Mouse (Mus musculus): ENCODE data around the gene Fkbpl. TPM values are rescaled to one million over a fixed set of nuclear protein-coding genes. Genes with fewer than 3 reads are reported as not detected.

Fkbpl gene
- total RNA-seq, 2 experiments from 2014 or later, result 16.6 to 18.0 TPM

DNA sequence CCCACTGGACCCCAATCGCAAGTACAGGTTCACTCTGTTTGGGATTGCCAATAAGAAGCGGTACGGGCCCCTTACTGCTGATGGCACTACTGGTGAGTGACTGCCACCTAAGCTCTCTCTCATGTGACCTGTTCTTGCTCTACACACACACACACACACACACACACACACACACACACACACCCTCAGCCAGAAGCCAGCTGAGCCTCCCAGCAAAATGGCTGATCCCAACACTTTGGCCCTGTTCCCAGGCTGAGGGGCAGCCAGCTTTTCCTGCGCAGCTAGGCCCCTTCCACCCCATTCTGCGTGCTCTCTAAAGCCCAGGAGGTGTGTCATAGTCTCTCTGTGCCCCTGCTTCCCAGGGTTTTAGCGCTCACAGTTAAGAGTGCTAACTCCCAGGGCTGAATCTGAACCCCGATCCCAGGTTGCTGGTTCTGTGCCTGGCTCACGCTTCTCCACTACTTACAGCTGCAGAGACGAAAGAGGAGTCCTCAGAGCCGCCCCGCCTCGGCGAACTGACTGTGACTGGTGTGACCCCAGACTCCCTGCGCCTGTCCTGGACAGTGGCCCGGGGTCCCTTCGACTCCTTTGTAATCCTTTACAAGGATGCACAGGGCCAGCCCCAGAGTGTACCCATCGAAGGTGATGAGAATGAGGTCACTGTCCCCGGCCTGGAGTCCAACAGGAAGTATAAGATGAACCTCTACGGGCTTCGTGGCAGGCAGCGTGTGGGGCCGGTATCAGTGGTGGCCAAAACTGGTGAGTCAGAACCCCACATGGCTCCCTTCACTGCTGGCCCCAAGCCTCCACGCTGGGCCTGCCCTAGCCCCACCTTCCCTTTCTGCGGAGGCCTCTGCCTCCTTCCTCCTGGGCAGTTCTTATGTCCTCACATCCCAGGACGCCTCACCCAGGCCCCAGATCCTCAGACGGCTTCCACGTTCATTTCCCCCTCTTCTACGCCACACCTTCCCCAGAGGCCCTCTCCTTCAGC lies 40.9 kb downstream of the Fkbpl start:
- no peak for DNase-seq (ENCODE audit: low spot score in 2 of 2)

DNA sequence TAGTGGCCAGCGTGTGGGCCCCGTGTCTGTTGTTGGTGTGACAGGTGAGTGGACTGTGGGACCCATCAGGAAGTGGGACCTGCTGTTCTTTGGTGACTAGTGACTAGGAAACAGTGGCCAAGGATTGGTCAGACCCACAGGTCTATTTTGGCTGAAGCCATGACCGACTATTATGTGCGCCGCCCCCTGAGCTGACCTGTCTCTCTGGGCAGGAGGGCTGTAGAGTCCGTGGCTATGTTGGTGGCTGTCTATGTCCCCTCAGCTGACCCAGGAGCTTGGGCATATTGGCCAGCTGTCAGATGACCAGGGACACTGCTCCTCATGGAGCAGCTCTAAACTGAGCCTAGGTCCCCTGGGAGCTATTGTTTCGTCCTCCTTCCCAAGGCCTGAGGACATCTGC lies 44.3 kb downstream of the Fkbpl start:
- DNase-seq (ENCODE audit: low spot score in 2 of 2), result no peak

DNA sequence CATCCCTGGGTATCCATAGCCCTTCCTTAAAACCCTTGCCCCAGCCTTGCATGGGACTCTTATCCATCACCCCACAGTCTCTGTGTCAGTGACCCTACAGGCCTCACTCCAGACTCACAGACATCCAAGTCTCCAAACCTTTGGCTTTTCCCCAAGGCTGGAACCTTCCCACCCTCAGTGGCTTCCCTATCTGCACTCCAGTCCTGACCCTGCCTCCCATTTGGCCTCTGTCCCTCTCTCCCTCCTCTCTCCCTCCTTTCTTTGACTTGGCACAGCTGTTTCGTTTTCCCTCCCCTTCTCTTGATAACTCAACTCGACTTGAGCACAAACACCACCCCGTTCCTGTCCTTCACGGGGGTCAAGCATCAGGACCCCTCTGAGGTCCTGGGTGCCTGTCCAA lies 45.9 kb downstream of the Fkbpl start:
- DNase-seq (ENCODE audit: low spot score in 2 of 2), result no peak

DNA sequence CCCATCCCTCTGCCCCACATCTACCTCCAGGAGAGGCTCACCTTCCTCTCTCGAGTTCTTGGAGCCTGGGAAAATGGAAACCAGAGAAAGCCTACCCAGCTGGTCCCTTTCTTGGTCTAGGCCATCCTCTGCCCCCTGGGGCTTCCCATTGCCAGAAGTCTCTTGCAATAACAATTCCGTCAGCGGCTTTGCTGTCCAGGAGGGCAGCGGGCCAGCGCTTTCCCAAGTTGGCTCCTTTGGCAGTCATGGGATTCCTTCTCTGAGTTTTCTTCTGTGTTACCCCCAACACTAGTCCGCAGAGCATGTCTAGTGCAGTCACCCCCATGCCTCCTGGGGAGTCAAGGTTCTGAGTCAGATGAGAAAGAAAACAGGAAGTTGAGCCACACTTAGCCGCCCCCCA lies 48.3 kb downstream of the Fkbpl start:
- DNase-seq (ENCODE audit: low spot score in 2 of 2), result no peak

Other genes with a start within 250 kb of the Fkbpl start
- gene BC051142, start 245.9 kb upstream of the Fkbpl start, total RNA-seq (2021), result 1 to 10 TPM; 2.1 to 4.5 TPM
- not detected for gene Btnl4, start 167.4 kb upstream of the Fkbpl start, total RNA-seq (2021)
- not detected for gene Btnl6, start 127.4 kb upstream of the Fkbpl start, total RNA-seq (2021)
- 1 to 10 TPM; 9.0 TPM for gene Notch4, start 80.5 kb upstream of the Fkbpl start, total RNA-seq (2021)
- 1 to 10 TPM; 1.8 to 2.2 TPM for gene Gpsm3, start 55.0 kb upstream of the Fkbpl start, total RNA-seq (2021)
- 10 to 100 TPM; 67.3 to 69.1 TPM for gene Pbx2, start 53.5 kb upstream of the Fkbpl start, total RNA-seq (2021)
- gene Ager, start 46.9 kb upstream of the Fkbpl start, total RNA-seq (2021), result under 1 TPM; 0.61 to 0.67 TPM
- 10 to 100 TPM; 81.8 to 81.9 TPM for gene Rnf5, start 41.1 kb upstream of the Fkbpl start, total RNA-seq (2021)
- gene Agpat1, start 40.5 kb upstream of the Fkbpl start, total RNA-seq (2021), result 100 to 1,000 TPM; 162 to 175 TPM
- 1 to 10 TPM; 2.0 to 2.4 TPM for gene Egfl8, start 28.8 kb upstream of the Fkbpl start, total RNA-seq (2021)
- gene Ppt2, start 16.3 kb upstream of the Fkbpl start, total RNA-seq (2021), result 10 to 100 TPM; 47.9 to 49.3 TPM
- gene Prrt1, start 15.2 kb upstream of the Fkbpl start, total RNA-seq (2021), result 100 to 1,000 TPM; 265 to 276 TPM
- 10 to 100 TPM; 83.4 to 95.0 TPM for gene Atf6b, start 2.4 kb downstream of the Fkbpl start, total RNA-seq (2021)
- 10 to 100 TPM; 12.1 to 12.3 TPM for gene Tnxb, start 25.8 kb downstream of the Fkbpl start, total RNA-seq (2021)
- gene C4b, start 99.1 kb downstream of the Fkbpl start, total RNA-seq (2021), result 10 to 100 TPM; 71.3 to 73.0 TPM
- gene Cyp21a1, start 159.8 kb downstream of the Fkbpl start, total RNA-seq (2021), result under 1 TPM in 1 of 2 experiments, not detected in 1; 0.30 TPM
- gene Stk19, start 192.2 kb downstream of the Fkbpl start, total RNA-seq (2021), result 10 to 100 TPM; 50.8 to 53.8 TPM
- gene Dxo, start 192.3 kb downstream of the Fkbpl start, total RNA-seq (2021), result 10 to 100 TPM; 36.6 to 40.8 TPM
- 10 to 100 TPM; 70.1 to 74.2 TPM for gene Skiv2l, start 205.4 kb downstream of the Fkbpl start, total RNA-seq (2021)
- gene Nelfe, start 205.6 kb downstream of the Fkbpl start, total RNA-seq (2021), result 10 to 100 TPM; 34.1 to 39.6 TPM
- gene Cfb, start 217.8 kb downstream of the Fkbpl start, total RNA-seq (2021), result not detected
- 1 to 10 TPM; 8.6 to 8.8 TPM for gene Zbtb12, start 234.7 kb downstream of the Fkbpl start, total RNA-seq (2021)
- under 1 TPM in 1 of 2 experiments, not detected in 1; 0.10 TPM for gene Gm20547, start 237.3 kb downstream of the Fkbpl start, total RNA-seq (2021)